Mouse (Mus musculus) heart, postnatal 25 days (tissue): ENCODE measurements around the gene Nsmce4a. TPM values are rescaled to one million over a fixed set of nuclear protein-coding genes. Genes with fewer than 3 reads are reported as not detected.
"Not testable (repeated sequence)": the region's sequence is repeated elsewhere in the genome, so short reads cannot be mapped to it uniquely, and the experiment has no call there.

ENCODE experiments used
- DNase-seq: peaks from one replicate; pipeline ENCODE4 v3.0.0; 2022; ENCODE audit warnings: low spot score
- intact Hi-C: fragments of 180-260 bp; cut with DNase I; formaldehyde crosslinking; loops from one replicate; pipeline ENCODE4 v1.15.1; 2025
- total RNA-seq, 2 experiments: library from RNA; stranded (reverse); gene quantifications; 2 replicates each; pipeline ENCODE4 v1.2.3; 2021

Nsmce4a gene
- total RNA-seq = 10 to 100 TPM; 38.5 to 46.1 TPM

DNA sequence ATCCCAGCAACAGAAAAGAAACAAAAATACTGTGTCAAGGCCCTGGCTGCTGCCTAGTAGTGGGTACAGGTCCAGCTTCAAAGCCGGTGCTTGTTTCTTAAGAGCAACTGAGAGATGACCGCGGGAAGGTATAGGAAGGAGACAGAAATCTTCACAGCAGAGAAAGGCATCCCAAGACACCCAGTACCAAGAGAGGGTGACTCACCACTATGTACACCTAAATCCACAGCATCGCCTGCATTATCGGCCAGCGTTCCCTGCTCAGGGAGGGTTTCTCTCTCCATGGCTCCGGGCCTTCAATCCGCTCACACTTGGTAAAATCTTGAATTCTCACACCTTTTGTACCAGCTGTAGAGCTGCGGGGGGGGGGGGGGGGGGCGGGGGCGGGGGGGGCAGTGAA, at the start of gene Nsmce4a:
Nsmce4a (minus strand) TSS at position 298 of the 400 bp plus-strand sequence.
- intact Hi-C loops = no loop called here
- no peak for DNase-seq

DNA sequence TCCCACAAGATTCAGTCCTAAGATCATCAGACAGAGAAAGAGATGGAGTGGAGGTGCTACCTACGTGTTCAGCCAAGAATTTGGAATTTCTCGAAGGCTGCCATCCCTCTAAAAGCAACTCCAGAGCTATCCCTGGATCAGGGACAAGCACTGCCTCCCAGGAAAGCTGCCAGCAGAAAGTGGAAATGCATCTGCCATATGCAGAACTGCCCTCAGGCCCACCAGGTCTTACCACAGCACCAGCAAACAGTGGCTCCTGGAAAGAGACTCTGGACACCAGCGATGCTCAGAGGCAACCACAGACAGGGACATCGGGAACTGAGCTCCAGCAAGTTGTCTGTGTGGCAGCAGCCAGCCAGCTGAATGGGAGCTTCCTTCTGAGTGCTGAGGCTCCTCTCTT, 49.4 kb upstream of the Nsmce4a start:
- DNase-seq = no peak
- intact Hi-C loops = no loop called here

DNA sequence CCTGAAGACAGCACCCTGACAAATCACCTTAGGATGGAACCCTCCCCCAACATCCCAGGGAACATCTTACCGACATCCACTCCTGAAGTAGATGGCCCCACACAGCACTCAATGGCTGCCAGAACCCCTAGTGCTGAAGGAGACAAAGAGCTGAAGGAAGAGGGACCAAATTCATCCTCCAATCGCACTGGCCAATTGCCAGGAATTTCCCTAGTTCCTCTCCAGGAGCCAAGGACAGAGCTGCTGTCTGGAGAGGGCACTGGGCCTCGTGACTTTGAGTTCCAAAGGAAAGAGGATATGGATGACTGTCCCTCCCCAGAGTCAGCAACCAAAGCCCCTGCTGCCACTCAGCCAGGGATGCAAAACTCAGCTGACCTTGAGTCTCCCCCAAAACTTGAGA, 49.0 kb upstream of the Nsmce4a start:
- intact Hi-C loops = no loop called here
- DNase-seq = no peak

DNA sequence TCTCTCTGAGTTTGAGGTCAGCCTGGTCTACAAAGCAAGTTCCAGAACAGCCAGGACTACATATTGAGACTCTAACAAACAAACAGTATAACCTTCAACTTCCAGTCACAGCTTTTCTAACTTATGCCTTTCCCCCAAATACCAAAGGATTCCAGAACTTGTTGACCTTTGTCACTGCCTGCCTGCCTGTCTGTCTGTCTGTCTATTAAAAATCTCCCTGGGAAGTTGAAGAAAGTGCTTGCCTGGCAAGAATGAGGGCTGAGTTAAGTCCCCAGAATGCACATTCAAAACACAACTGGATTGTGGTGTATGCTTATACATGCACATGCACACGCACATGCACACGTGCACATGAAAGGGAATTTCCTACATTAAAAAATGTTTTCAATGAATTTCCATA, 48.1 kb upstream of the Nsmce4a start:
- DNase-seq = no peak
- intact Hi-C loops = no loop called here

DNA sequence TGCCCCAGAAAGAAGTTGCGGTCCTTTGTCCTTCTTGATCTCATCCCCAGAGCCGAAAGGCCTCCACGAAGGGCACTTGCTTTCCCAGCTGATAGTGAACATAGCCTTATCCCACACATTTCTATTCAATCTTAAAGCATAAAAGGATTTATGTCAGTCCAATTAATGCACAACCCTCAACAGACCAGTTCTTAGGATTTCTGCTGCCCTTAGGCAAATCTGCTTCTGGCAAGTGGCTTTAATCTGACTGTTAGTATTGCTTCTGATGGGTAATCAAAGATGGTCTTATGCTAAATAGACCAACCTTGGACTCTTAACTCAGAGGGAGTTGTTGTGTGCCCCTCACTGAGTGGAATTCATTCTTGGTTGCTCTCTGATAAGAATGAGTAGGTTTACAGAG, 44.7 kb upstream of the Nsmce4a start:
- DNase-seq = no peak
- intact Hi-C loops = no loop called here

DNA sequence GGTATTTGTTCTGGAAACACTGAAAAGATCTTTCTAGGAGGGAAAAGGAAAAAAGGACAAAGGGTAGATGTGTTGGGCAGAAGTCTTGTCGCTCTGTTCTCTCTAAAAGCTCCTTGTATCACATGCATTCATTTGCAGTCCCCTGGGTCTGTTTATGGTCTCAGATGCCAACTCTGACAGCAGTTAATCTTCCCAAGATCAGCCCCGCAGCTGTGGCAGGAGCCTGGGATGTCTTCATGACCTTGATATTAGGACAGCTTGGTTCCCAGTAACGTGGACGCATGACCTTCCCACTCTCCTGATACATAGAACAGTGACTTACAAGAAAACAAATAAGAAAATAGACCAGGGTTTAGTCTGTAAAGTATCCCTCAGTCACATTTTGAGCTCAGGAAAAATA, 41.1 kb upstream of the Nsmce4a start:
- intact Hi-C loops = no loop called here
- no peak for DNase-seq

DNA sequence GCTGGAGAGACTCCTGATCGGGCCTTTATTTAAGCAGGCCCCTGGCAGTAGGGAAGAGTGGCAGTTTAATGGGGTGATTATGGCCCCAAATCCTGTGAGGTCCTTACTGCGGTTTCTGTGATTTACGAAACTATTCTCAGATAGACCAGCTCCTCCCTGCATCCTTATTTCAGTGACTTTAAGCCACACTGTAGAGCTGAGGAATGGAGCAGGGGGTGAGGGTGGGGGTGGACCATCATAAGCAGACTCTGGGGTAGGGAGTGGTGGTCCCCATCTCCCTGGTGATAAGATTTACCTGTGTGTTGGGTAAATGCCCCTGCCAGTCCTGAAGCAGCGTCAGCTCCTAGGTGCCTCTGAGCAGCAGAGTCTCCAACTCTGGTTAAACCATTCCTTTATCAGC, 34.0 kb upstream of the Nsmce4a start:
- DNase-seq = no peak
- intact Hi-C loops = loop anchor here (10.0 kb wide), 1 partner anchor 68 kb away; no protein-coding TSS in a partner anchor

DNA sequence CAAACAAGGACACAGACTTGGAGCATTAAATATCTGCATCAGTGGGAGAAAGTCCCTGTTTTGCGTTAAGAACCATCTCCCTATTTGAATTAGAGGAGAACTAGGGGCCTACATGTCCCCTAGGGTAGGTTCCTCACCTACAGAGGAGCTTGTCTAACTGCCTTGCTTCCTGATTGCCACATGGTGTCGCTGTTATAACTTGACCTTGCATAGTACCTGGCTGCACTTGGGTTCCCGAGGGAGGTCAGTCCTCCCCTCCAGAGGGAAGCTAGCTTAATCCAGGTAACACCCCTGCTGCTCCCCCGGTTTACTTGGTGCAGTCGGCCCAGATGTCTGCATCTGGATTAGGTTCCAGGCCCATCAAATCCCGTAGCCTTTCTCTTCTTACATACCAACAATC, 32.2 kb upstream of the Nsmce4a start:
- intact Hi-C loops = loop anchor here (2.0 to 10.0 kb wide), 3 partner anchors 70 to 158 kb away; no protein-coding TSS in a partner anchor
- no peak for DNase-seq

DNA sequence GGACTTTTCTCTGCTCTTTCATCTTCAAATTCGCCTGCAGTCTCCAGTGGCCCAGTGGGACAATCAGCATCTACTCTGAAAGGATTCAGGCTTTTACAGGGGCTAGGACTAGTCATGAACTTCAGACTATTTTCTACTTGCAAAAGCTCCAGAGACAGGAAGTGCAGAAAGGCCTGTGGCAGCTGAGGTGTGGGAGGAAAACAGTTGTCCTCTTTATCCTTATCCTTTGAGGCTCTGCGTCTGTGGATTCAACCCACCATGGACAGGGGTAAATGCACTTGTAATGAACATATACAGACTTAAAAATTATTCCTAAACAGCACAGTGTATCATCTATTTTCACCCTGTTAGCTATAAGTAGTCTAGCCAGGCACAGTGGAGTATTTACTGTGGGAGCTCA, 31.5 kb upstream of the Nsmce4a start:
- DNase-seq = no peak
- intact Hi-C loops = loop anchor here (2.0 to 10.0 kb wide), 4 partner anchors 70 to 158 kb away; no protein-coding TSS in a partner anchor

DNA sequence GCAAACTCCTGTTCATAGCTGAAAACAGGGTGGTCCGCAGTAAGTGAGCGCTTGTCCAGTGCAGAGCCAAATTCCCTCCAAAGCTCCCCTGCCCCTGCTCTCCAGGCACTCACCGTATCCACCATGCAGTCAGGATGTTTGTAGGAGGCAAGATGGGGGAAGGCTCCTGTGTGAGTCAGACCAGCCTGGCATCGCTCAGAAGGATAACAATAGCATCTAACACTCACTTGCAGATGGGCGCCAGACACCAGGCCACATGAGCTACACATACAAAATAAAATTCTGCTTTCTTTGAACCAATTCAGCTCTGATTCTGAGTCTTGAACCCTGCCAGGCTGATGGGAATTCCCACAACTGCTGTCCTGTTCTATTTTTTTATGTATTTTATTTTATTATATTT, 30.6 kb upstream of the Nsmce4a start:
- intact Hi-C loops = loop anchor here (5.0 to 10.0 kb wide), 2 partner anchors 71 to 134 kb away; no protein-coding TSS in a partner anchor
- no peak for DNase-seq

DNA sequence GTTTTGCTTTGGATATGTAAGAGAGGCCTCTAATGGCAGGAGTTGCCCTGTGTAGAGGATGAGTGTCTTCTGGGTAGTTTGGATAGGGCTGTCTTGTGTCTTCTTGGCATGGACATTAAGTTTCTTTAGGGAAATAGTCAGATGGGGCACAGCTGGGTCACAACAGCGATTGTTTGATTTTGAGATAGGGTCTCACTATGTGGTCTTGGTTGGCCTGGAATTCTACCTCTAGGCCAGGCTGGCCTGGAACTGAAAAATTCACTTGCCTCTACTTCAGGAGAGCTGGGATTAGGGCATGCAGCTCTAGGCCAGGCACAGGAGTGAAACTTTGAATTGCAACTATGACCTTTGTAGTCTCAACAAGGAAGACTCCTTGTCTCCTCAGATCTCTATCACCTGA, 29.9 kb upstream of the Nsmce4a start:
- intact Hi-C loops = loop anchor here (5.0 to 10.0 kb wide), 2 partner anchors 72 to 134 kb away; no protein-coding TSS in a partner anchor
- no peak for DNase-seq

DNA sequence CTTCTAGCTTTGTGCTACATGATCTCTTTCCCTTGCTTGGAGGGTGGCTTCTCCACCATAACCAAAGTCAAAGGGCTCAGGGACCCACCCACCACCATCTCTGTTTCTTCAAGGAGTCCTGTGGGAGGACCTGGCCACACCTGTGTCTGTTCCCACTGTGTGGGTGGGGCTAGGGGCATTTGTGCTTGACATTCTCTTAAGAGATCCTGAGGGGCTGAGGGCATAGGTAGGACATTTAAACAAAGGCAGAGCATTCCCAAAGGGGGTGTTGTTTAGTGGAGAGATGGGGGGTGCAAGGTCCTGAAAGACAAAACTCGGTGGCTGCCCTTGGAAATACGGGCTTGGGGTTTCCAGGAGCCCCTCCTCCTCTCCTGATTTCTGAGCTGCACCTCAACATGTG, 27.6 kb upstream of the Nsmce4a start:
- intact Hi-C loops = loop anchor here (5.0 to 10.0 kb wide), 2 partner anchors 74 to 137 kb away; no protein-coding TSS in a partner anchor
- DNase-seq = no peak

DNA sequence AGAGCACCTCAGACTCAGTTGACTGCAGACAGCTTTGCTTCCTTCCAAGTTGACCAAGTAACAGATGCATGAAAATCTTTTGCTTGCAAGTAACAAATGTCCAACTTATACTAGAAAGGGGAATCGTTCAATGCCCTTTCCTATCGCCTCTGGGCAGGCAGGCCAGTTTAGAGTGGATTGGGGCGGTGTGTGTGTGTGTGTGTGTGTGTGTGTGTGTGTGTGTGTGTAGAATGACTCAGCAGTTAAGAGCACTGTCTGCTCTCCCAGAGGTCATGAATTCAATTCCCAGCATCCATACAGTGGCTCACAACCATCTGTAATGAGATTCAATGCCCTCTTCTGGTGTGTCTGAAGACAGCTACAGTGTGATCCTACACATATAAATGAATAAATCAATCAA, 27.2 kb upstream of the Nsmce4a start:
- intact Hi-C loops = loop anchor here (5.0 to 10.0 kb wide), 2 partner anchors 75 to 137 kb away; no protein-coding TSS in a partner anchor
- no peak for DNase-seq

DNA sequence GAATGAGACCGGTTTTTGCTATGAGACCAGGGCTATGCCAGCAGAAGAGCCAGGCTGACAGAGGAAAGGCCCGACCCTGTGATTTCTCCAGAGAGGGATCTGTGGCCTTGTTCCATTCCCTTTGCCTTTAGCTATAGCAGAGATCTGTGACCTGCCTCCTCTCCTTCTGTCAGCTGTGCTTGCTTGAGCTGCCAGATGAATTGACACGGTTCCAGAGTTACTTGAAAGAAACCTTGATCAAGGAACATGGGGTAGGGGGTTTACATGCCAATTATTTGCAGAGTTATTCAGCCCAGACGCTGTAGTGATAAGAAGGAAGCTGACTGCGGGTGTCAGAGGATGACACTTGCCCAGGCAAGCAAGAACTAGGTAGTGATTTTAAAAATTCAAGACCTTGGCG, 24.6 kb upstream of the Nsmce4a start:
- DNase-seq = no peak
- intact Hi-C loops = loop anchor here (5.0 kb wide), 1 partner anchor 50 kb away; no protein-coding TSS in a partner anchor

DNA sequence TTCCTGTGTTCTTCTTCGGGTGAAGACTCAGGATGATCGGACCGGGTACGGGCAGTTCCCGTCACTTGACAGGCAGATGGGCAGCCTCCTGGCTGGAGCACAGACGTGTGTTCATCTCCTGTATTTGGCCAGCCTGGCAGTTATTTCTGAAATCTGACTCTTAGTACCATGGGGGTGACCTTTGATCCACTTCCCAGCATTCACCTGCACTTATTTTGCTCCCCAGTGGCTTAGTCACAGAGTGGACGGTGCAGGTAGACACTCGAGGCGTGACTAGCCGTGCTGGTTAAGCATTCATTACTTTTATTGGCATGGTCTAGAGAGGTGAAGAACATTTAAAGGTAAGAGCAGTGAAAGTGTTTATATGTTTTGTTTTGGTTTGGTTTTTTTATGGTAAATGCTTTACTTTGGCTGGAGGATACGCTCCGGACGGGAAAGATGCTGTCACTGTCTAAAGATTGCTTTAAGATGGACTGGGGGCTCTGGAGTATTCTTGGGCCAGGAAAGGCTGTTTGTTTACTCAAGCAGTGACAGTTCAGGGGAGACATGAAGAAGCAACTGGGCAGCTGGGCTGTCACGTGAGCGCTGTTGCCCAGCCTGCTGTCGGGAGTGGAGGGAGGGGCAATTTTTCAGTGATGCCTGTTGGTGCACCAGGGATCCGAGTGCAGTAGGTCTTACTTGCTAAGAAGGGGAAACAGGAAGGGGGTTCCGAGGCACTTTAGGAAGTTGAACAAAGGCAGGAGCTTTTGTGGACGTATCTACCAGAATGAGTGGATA, 23.3 kb upstream of the Nsmce4a start:
- not testable (repeated sequence) for DNase-seq
- intact Hi-C loops = loop anchor here (5.0 kb wide), 1 partner anchor 49 kb away; no protein-coding TSS in a partner anchor

DNA sequence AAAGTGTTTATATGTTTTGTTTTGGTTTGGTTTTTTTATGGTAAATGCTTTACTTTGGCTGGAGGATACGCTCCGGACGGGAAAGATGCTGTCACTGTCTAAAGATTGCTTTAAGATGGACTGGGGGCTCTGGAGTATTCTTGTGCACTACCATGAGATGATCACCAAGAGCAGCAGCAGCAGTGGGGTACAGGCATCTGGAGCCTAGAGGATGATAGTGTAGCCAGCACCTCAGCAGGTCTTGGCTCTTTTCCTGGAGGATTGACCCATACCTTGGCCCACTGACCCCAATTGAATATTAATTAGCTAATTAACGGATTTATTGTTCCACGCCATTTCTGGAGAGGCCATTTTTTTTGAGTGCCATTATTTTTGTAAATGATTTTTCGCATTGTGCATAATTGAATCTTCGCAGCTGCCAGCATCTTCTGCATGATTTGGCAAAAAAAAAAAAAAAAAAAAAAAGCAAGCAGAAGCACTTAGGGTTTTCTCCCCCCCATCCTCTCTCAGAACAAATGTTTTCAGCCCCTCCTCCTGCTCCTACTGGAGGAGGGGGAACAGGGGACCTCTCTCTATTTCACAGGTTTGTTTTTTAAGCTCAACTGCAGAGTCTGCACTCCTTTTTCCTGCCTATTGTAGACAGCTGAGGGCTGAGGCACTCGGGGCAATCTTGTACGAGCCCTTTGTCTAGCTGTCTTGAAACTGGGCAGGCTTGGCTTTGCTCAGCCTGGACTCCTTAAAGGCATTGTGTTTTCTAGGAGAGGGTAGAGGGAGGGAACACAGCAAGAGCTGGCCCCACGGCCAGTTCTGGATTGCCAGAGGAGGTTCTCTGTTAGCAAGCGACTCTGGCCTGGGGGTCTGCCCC, 20.7 kb upstream of the Nsmce4a start:
- DNase-seq, intact Hi-C loops: not testable (repeated sequence)

DNA sequence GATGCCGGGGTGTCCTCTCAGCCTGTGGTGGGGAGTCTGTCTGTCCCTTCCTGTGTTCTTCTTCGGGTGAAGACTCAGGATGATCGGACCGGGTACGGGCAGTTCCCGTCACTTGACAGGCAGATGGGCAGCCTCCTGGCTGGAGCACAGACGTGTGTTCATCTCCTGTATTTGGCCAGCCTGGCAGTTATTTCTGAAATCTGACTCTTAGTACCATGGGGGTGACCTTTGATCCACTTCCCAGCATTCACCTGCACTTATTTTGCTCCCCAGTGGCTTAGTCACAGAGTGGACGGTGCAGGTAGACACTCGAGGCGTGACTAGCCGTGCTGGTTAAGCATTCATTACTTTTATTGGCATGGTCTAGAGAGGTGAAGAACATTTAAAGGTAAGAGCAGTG, 20.1 kb upstream of the Nsmce4a start:
- intact Hi-C loops, DNase-seq: not testable (repeated sequence)

DNA sequence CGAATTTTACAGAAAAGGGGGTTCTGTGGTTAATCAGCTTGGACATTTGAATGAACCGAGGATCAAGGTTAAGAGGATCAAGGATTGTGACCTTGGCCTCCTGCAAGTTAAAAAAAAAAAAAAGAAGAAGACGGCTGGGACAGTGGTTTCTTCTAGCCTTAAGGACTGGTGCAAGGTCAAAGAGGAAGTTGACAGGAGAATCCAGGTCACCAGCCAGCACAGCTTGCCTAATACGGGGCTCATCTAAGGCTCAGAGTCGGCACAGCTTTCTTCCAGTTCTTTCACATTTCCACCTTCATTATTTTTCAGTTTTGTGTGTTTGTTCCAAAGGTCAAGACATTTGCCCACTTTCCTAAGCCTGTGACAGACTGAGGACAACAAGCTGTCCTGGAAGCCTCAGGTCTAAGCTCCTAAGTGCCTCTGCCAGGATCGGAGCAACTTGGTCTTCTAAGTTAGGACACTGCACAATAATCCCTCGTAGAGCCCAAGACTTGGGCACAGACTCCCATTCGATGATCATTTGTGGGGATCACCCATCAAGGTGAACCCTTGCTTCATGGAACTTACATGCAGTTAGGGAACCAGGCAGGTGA, 18.0 kb upstream of the Nsmce4a start:
- intact Hi-C loops = no loop called here
- no peak for DNase-seq

DNA sequence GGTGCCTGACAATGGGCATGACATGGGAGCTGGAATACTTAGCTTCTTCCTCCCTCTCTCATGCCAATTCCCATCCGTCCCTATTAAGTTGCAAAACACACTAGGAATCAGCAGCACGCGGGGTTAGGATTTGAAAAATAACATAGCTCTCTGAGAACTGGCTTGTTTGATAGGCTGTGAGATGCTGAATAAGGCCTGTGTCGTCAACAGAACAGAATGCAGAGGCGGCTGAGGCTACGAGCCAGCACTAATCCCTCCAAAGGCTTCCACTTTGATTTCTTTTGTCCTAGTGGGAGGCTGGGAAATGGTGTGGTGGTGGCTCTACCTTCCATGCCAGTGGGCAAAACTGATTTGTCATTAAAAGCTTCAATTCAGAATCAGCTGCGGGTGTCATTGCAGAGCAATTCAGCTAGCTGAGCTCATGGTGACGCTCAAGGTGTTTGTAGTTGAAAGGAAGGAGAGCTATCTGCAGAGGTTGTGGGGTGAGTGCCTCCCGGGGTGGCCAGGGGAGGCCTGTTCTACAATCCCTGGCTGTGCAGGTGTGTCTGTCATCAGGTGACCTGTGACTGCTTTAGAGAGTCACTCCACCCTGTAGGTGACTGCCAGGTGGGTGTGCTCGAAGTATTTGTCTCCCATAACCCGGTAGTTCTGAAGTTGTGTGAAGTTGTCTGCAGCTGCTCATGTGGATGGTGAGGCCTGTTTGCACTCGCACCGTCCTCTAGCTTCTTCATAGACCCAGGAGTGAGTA, 17.3 kb upstream of the Nsmce4a start:
- intact Hi-C loops = no loop called here
- DNase-seq = no peak
